Mouse (Mus musculus): ENCODE measurements around the gene Dab2ip.

Dab2ip gene

DNA sequence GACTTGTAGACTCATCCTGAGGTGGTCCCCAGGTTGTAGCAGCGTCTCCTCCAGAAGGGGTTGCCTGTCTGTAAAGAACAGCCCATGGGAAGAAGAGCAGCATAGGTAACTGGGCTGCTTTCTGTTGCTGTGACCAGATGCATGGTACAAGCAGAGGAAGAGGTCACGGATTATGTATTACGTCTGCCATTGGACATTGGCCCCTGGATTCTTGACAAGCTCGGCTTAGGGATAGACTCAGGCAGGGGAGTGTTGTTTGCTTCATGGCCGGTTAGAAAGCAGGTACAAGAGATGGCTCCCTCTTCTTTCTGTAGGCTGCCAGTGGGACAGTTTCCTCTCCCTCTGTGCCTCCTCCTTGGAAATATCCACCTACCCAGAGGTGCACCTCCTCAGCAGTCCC, 130.5 kb downstream of the Dab2ip start:
- no peak for DNase-seq

DNA sequence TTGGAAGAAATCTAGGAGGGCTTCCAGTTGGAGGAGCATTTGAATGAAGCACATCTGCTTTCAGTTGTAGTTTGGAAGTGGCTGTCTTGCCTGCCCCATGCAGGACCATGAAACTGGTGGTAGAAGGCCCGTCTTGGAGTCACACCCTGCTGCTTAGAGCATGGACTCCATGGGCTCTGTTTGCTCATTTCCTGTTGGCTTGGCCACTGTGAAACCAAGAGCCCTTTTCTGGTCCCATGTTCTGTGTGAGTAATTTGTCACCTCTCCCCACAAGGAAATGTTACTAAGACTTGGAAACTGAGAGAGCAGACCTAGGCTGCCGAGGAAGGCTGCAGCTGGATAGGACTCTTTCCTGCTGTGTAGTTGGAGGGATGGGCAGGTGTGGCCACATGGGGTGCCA, 131.8 kb downstream of the Dab2ip start:
- DNase-seq, result no peak

- DNase-seq, result no peak
Measured at GRCm38 (mm10) chr2:35691257-35692049, 133.4 kb downstream of the Dab2ip start.

DNA sequence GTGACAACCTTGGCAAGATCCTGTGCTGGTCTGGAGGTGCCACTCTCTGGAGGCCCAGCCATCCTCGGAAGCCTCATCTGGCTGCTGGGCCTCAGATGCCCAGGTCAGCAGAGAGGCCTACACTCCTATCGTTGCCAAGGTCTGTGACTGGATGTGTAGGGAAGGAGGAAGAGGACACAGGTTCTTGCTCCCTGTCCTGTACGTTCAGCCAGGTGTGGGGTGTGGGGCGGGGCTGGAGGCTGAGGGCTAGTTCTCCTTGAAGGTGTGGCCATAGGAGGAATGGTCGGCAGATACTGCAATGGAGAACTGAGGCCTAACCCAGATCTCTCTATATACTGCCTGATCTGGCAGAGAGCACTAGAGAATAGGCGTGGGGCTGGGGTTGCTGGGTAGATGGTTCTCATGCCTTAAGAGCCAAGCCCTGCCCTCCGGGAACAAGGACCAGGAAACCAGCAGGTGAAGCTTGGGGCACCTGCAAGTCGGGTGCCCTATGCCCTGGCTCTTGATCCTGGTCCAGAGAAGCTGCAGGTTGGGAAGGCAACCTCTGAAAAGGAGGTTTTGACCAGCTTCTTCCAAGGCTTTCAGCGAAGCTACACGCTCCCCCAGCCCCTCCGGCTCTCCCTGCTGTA, 134.3 kb downstream of the Dab2ip start:
- no peak for DNase-seq

DNA sequence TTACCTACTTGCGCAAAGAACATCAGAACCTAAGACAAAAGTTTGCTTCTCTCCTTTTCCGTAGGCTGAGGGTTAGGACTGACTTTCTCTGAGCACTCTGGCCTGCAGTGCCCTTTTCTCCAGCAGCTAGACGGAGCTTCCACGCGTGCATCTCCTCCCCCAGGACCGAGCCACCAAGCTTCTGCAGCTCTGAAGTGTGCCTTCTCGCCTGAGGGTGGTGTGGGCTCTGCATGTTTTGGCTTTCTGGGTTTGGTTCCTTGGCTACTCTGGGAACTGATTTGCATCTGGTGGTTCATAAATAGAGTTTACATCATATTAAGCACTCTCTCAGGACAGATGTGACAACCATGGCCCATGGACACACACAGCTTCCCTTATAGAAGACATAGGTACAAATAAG, 135.0 kb downstream of the Dab2ip start:
- no peak for DNase-seq

GRCm38 (mm10) chr2:35694111-35694510, 136.0 kb downstream of the Dab2ip start:
- no peak for DNase-seq

GRCm38 (mm10) chr2:35696193-35696541, 138.1 kb downstream of the Dab2ip start:
- no peak for DNase-seq

DNA sequence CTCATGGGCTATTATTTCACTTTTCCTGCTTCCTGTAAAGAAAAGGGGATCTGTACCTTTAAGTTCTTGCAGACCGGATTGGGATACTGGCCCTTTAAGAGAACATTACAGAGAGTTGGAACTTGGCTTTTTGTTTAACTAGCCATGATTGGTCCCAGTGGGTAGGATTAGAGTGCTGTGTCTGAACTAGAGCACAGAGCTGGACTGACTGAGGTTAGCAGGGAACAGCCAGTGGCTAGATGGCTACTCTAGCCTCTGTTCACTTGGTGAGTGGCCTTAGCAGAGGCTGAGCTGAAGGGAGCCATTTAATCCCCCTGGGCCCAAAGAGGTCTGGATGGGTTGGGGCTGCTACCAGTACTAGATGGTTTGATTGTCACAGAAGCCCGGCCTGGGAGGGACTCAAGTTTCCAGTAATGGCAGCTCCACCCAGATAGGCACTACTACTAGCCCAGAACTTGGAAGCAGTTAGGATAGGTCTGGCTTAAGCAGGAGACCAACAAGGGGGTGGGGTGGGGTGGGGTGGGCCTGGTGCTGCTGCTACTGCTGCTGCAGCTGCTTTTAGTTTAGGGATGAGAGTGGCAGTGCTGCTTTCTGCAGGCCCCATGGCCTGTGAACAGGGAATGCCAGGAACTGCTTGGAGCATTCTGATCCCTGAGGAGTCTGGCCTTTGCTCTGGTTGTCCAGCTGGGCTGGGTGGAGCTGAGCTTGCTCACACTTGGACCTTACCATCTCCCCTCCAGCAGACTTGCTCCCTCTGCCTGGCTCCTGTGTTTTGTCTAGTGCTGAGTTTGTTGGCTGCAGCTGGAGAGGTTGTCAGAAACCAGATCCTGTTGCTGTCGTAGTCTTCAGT, 138.7 kb downstream of the Dab2ip start:
- DNase-seq, result no peak

DNA sequence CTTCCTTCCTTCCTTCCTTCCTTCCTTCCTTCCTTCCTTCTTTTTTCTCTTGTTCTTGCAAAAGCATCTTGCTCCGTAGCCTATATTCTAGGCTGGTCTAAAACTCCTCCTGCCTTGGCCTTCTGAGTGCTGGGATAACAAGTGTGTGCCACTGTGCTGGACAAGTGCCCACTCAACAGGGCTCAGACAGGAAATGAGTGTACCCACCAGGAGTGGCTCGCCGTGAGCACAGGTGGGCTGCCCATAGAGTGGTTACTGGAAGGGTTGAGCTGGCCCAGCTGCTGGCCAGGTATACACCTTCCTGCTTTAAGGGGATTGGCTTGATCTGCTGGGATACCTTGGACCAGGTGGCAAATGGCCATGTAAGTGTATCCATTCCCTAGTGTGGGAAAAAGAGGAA, 139.7 kb downstream of the Dab2ip start:
- DNase-seq, result no peak

GRCm38 (mm10) chr2:35700966-35701365, 142.9 kb downstream of the Dab2ip start:
- no peak for DNase-seq

DNA sequence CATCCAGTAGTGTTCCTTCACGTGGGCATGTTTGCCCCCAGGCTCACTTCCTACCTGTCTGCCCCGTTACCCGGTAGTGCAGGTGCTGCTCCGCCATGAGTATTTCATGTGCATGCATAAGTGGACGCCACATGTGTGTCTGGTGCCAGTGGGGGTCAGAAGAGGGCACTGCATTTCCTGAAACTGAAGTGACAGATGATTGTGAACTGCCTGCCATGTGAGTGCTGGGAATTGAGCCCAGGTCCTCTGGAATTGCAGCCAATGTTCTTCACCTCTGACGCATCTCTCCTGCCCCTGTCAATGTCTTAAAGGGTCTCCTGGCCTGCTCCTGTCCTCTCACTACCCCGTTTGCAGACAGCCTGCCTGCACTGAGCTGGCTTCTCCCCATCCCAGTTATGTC, 143.9 kb downstream of the Dab2ip start:
- no peak for DNase-seq

DNA sequence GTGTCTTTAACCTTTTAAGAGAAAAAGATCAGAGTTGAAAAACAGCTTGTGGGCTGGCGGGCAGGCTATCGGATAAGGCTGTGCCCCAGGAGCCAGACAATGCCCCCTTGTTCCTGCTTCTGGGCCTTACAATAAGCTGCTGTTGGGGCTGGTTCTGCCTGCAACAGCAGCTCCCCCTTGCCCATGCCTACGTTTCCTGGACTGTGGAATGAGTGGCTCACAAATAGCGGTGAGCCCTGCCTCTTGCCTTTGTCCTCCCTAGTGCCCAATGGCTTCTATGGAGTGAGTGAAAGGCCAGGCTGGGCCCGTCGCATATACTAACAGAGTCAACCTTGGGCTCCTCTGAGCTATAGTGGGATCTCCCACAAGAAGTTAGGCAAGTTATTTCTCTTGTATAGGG, 144.5 kb downstream of the Dab2ip start:
- no peak for DNase-seq

DNA sequence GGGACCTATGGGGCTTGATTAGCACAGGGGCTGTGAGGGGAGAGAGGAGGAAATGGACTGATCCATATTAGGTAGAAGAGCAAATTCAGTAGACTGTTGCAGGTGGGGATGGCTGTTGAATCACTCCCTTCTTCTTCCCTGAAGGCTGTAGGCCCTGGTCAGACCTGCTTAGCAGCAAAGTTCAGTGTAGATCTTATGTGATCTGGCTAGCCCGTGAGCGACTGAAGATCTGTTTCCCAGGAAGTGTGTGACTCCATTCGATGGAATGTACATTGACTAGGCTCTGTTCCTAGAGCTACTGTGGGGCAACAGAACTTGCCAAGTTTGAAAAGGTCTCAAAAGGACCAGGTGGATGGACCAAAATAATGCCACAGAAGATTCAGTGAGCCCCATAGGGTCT, 145.2 kb downstream of the Dab2ip start:
- DNase-seq, result no peak

GRCm38 (mm10) chr2:35712611-35713010, 154.5 kb downstream of the Dab2ip start:
- no peak for DNase-seq

- DNase-seq, result no peak
Measured at GRCm38 (mm10) chr2:35713460-35713859, 155.4 kb downstream of the Dab2ip start.

DNA sequence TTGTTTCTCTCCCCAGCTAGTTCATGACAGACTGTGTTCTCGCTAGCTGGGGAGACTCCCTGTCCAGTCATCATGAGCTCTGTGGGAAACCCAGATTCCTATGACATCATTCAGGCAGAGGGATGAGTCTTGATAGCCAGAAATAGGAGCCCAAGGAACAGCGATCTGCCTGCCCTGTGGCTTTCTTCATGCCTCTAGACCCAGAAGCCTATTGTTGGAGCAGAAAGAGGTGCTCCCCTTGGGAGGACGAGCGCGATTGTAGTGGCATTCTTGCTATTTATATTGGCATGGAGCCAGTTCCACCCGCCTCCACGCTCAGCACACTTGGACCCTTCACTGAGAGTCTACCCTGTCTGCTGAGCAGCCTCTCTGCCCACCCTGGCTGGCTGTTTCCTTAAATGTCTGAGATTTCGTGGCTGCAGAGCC, 156.7 kb downstream of the Dab2ip start:
- no peak for DNase-seq

- no peak for DNase-seq
Measured at GRCm38 (mm10) chr2:35715485-35715884, 157.4 kb downstream of the Dab2ip start.

DNA sequence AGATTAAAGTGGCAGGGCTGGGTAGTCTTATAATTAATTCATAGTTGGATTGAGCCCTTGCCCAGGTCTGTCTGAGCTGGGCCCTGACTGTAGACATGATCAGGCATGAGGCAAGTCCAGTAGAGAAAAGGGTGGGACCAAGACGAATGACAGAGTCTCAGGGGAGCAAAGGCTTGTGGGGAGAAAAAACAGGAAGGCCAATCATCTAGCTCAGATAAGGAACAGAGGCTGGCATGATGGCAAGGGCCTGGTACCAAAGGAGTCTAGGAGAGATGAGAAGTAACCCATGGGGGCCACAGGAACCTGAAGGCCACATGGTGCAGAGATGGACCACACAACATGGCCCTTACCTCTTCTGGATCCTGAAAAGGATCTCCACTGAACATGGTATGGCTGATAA, 158.1 kb downstream of the Dab2ip start:
- no peak for DNase-seq

DNA sequence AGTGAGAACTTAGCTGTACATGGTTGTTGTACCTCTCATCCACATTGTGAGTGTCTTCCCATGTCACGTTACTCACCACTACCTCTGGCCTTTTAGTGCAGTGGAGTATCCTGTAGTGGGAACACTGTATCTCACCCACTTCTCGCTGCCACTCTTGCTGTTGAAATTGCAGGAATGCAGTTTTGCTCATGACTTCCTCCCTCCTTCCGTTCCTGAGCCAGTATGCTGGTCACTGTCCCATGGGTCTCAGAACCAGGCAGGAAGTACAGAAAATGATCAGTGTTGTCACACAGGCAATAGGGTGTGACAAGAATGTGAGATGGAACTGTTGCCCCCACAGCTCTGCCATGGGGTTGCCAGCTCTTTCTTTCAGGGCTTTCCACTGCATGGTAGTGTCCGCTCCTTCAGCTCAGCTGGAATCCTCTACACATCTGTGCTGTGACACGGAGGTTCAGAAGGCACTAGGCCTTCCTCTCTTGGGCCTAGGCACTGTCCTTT, 160.0 kb downstream of the Dab2ip start:
- DNase-seq, result no peak

- DNase-seq, result no peak
Measured at GRCm38 (mm10) chr2:35718662-35719061, 160.6 kb downstream of the Dab2ip start.

DNA sequence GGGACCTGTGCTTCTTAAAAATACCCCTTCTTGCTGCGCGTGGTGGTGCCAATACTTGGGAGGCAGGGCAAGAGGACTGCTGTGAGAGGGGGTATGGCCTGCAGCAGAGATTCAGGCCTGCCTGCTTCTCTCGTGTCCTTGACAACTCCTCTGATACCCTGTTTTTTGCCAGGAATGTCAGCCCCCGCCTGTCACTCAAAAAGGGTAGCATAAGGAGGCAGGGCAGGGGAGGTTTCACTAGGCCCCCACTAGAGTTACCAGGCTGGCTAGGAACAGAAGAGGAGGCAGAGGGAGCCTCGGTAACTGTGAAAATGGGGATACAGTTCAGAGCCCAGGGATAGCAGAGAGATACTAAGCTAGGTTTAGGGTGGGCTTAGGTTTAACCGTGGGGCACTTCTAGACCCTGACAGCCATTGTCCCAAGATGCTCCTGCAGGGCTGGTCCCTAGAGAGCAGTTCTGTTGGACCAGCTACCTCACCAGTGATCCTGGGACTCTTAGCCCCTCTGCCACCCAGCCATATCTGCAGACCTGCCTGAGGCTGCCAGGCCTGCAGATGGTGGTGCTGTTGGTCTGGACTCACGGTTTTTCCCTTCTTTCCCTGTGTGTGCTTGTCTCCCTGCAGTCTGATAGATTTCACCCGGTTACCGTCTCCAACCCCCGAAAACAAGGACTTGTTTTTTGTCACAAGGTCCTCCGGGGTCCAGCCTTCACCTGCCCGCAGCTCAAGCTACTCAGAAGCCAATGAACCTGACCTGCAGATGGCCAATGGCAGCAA, 161.4 kb downstream of the Dab2ip start:
- no peak for DNase-seq

DNA sequence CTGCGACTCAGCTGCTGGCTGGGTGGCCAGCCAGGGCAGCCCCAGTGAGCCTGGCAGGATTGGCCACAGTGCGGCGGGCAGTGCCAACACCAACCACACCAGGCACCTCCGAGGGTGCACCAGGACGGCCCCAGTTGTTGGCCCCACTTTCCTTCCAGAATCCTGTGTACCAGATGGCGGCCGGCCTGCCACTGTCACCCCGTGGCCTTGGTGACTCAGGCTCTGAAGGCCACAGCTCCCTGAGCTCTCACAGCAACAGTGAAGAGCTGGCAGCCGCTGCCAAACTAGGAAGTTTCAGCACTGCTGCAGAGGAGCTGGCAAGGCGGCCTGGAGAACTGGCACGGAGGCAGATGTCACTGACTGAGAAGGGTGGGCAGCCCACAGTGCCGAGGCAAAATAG, 162.0 kb downstream of the Dab2ip start:
- DNase-seq, result peak; percentile 67

DNA sequence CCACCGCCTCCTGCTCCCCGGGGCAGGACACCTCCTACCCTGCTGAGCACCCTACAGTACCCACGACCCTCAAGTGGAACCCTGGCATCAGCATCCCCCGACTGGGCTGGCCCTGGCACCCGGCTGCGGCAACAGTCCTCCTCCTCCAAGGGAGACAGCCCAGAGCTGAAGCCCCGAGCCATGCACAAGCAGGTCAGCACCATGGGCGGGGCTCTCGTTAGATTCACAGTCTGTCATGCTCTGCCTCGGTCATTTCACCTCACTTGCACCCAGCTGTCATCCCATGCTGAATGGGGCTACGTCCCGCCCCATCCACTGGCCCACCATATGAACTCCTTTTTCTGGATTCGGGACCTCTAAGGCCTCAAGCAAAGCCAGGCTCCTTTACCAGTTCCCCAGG, 162.5 kb downstream of the Dab2ip start:
- DNase-seq, result no peak

Data from cerebellum, adult 8-10 months (tissue).